Comparison of ENCODE assay signal across 9 mouse cellular contexts in genomic region chr11:109376484-109377143, GRCm38 (mm10). TPM values are rescaled to one million over a fixed set of nuclear protein-coding genes. Genes with fewer than 3 reads are reported as not detected.
DNase-seq lines count a peak whose midpoint lies in the region; ATAC-seq lines count a peak whose summit lies in the region.
"Had no signal": no experiment of that assay in that cellular context is flagged by ENCODE, and none has a peak within 500 bp of the region (broad histone marks: within the 10 kb centered on the region; RNA-seq: fewer than 3 reads in every experiment).

No protein-coding gene starts in this region.

- peak overlapping the region; percentile 32 to 54; a peak in 3 of 4 replicates for H3K27ac ChIP-seq in heart, embryonic 14.5 days (replicated peaks in 1 of 2; ENCODE audit: control insufficient read depth in 1 of 2, insufficient read depth in 1 of 2, low read depth in 2 of 2, low read length in 2 of 2)
- 0 out of 2 replicates have a peak overlapping the region, but pooled peaks have one; percentile 0 for H3K27ac ChIP-seq in brown adipose tissue, adult 24 weeks (replicated peaks; ENCODE audit: low read depth, low read length)
- H3K27ac ChIP-seq in forebrain, embryonic 12.5 days, result peak overlapping the region; percentile 33; the same call in 1 of the 2 replicates
- H3K27ac ChIP-seq in liver, embryonic 16.5 days (ENCODE audit: low read length), result no peak overlapping the region

- H3K9me3 ChIP-seq in heart, embryonic 14.5 days (ENCODE audit: control insufficient read depth, low read length), result no peaks in the 10 kb centered on the region
- no peaks in the 10 kb centered on the region for H3K9me3 ChIP-seq in forebrain, embryonic 12.5 days
- no peaks in the 10 kb centered on the region for H3K9me3 ChIP-seq in liver, embryonic 16.5 days (replicated peaks; ENCODE audit: control insufficient read depth, low read length)

- no peaks in the 10 kb centered on the region for H3K27me3 ChIP-seq in heart, embryonic 14.5 days (ENCODE audit: control insufficient read depth, insufficient read depth, low read length)
- H3K27me3 ChIP-seq in forebrain, embryonic 12.5 days, result no peaks in the 10 kb centered on the region
- no peaks in the 10 kb centered on the region for H3K27me3 ChIP-seq in liver, embryonic 16.5 days (ENCODE audit: control insufficient read depth, insufficient read depth, low read depth, low read length)

- H3K9ac ChIP-seq in heart, embryonic 14.5 days (ENCODE audit: low read length), result peak overlapping the region; percentile 41; the same call in 1 of the 2 replicates
- no peak overlapping the region for H3K9ac ChIP-seq in forebrain, embryonic 12.5 days
- H3K9ac ChIP-seq in liver, embryonic 16.5 days (ENCODE audit: low read depth, low read length), result peak overlapping the region; percentile 29; the same call in 1 of the 2 replicates

- H3K36me3 ChIP-seq in heart, embryonic 14.5 days (ENCODE audit: control insufficient read depth, insufficient read depth, low read length), result no peaks in the 10 kb centered on the region
- peaks cover 3% of the 10 kb centered on the region; the same call in 1 of the 2 replicates for H3K36me3 ChIP-seq in forebrain, embryonic 12.5 days (replicated peaks)
- H3K36me3 ChIP-seq in liver, embryonic 16.5 days (ENCODE audit: control insufficient read depth, insufficient read depth), result no peaks in the 10 kb centered on the region

- peaks cover 14 to 43% of the 10 kb centered on the region in 2 experiments for H3K4me1 ChIP-seq in heart, embryonic 14.5 days (ENCODE audit: control insufficient read depth in 2 of 2, insufficient read depth in 2 of 2, low read length in 2 of 2)
- H3K4me1 ChIP-seq in brown adipose tissue, adult 24 weeks (ENCODE audit: control insufficient read depth, insufficient read depth, insufficient read length, low read length), result peaks cover 45% of the 10 kb centered on the region
- H3K4me1 ChIP-seq in forebrain, embryonic 12.5 days, result peaks cover 24% of the 10 kb centered on the region
- H3K4me1 ChIP-seq in liver, embryonic 16.5 days (ENCODE audit: control insufficient read depth, low read depth, low read length), result peaks cover 35% of the 10 kb centered on the region

- ATAC-seq in heart, embryonic 14.5 days (ENCODE audit: insufficient number of reproducible peaks, insufficient read depth, low FRiP score, low read depth), result no peak
- ATAC-seq in forebrain, embryonic 12.5 days (ENCODE audit: low FRiP score), result no peak; the same call in 1 of the 2 replicates
- ATAC-seq in liver, embryonic 16.5 days (ENCODE audit: low read depth), result peak; percentile 80

- H3K4me3 ChIP-seq in heart, embryonic 14.5 days (ENCODE audit: control insufficient read depth in 1 of 2, insufficient read depth in 1 of 2, low read depth in 1 of 2, low read length in 2 of 2), result no peak overlapping the region
- H3K4me3 ChIP-seq in brown adipose tissue, adult 24 weeks (ENCODE audit: insufficient read depth, low read depth, low read length), result no peak overlapping the region
- no peak overlapping the region for H3K4me3 ChIP-seq in forebrain, embryonic 12.5 days (replicated peaks)
- no peak overlapping the region for H3K4me3 ChIP-seq in liver, embryonic 16.5 days (ENCODE audit: low read depth, low read length)

- no peak for DNase-seq in heart, postnatal 4 days
- DNase-seq in ovary, postnatal 36 days (ENCODE audit: low spot score), result no peak
- no peak for DNase-seq in urinary bladder, postnatal 14 days (ENCODE audit: low spot score)
- no peak for DNase-seq in spleen, postnatal 4 days (ENCODE audit: low spot score in 2 of 2)
- DNase-seq: gastrocnemius, postnatal 10 days had no signal

- WGBS in heart, embryonic 14.5 days, result 36% methylated on average over 7 of the region's 7 CpGs
- 56% methylated on average over 7 of the region's 7 CpGs for WGBS in forebrain, embryonic 12.5 days
- 34% methylated on average over 7 of the region's 7 CpGs for WGBS in liver, embryonic 16.5 days (ENCODE audit: insufficient replicate concordance)

- no peak overlapping the region; the same call in 1 of the 2 replicates for H3K4me2 ChIP-seq in heart, embryonic 14.5 days (ENCODE audit: low read length)
- 0 out of 2 replicates have a peak overlapping the region, but pooled peaks have one; percentile 2 for H3K4me2 ChIP-seq in forebrain, embryonic 12.5 days
- 0 out of 2 replicates have a peak overlapping the region, but pooled peaks have one; percentile 2 for H3K4me2 ChIP-seq in liver, embryonic 16.5 days (ENCODE audit: low read depth, low read length)

RNA-seq across cellular contexts. Expression of gene Gna13, which starts 14.0 kb away (rescaled TPM):
- 24.7 and 27.0 TPM in 2 replicates for polyA plus RNA-seq in heart, embryonic 14.5 days (2014; fragmentation: Nextera tagmentation; extraction: Ambion mirVana)
- total RNA-seq in heart, postnatal 4 days (2021), result 10 to 100 TPM; 42.7 to 49.0 TPM
- polyA plus RNA-seq in brown adipose tissue, adult 24 weeks (2012; ENCODE audit: insufficient read depth, insufficient read length, missing spikeins), result 41.6 and 43.8 TPM in 2 replicates
- 20.7 and 20.9 TPM in 2 replicates for polyA plus RNA-seq in forebrain, embryonic 12.5 days (2016; fragmentation: Nextera tagmentation; extraction: Ambion mirVana)
- polyA plus RNA-seq in liver, embryonic 16.5 days (2015; fragmentation: Nextera tagmentation; extraction: Ambion mirVana), result 14.1 and 15.6 TPM in 2 replicates

RNA-seq across cellular contexts. Expression of gene 9930022D16Rik, which starts 37.1 kb away (rescaled TPM):
- not detected in 2 replicates for polyA plus RNA-seq in heart, embryonic 14.5 days (2014; fragmentation: Nextera tagmentation; extraction: Ambion mirVana)
- total RNA-seq in heart, postnatal 4 days (2021), result not detected
- not detected in 2 replicates for polyA plus RNA-seq in brown adipose tissue, adult 24 weeks (2012; ENCODE audit: insufficient read depth, insufficient read length, missing spikeins)
- not detected in 2 replicates for polyA plus RNA-seq in forebrain, embryonic 12.5 days (2016; fragmentation: Nextera tagmentation; extraction: Ambion mirVana)
- not detected in 2 replicates for polyA plus RNA-seq in liver, embryonic 16.5 days (2015; fragmentation: Nextera tagmentation; extraction: Ambion mirVana)
- total RNA-seq: gastrocnemius, postnatal 10 days had no signal

RNA-seq across cellular contexts. Expression of gene Amz2, which starts 49.1 kb away (rescaled TPM):
- 38.7 and 39.7 TPM in 2 replicates for polyA plus RNA-seq in heart, embryonic 14.5 days (2014; fragmentation: Nextera tagmentation; extraction: Ambion mirVana)
- total RNA-seq in heart, postnatal 4 days (2021), result 10 to 100 TPM; 46.9 to 49.4 TPM
- 37.3 and 51.5 TPM in 2 replicates for polyA plus RNA-seq in brown adipose tissue, adult 24 weeks (2012; ENCODE audit: insufficient read depth, insufficient read length, missing spikeins)
- polyA plus RNA-seq in forebrain, embryonic 12.5 days (2016; fragmentation: Nextera tagmentation; extraction: Ambion mirVana), result 46.9 and 50.2 TPM in 2 replicates
- 10.1 and 11.4 TPM in 2 replicates for polyA plus RNA-seq in liver, embryonic 16.5 days (2015; fragmentation: Nextera tagmentation; extraction: Ambion mirVana)
